Mouse (Mus musculus) cerebellum, postnatal 25 days (tissue): ENCODE data around the gene Rasgef1c.

Source experiments
- DNase-seq, 2 experiments: peaks; one replicate each; pipeline ENCODE4 v3.0.0; 2021; ENCODE audit warnings: mixed read lengths in 2 of 2

The Rasgef1c gene

DNA sequence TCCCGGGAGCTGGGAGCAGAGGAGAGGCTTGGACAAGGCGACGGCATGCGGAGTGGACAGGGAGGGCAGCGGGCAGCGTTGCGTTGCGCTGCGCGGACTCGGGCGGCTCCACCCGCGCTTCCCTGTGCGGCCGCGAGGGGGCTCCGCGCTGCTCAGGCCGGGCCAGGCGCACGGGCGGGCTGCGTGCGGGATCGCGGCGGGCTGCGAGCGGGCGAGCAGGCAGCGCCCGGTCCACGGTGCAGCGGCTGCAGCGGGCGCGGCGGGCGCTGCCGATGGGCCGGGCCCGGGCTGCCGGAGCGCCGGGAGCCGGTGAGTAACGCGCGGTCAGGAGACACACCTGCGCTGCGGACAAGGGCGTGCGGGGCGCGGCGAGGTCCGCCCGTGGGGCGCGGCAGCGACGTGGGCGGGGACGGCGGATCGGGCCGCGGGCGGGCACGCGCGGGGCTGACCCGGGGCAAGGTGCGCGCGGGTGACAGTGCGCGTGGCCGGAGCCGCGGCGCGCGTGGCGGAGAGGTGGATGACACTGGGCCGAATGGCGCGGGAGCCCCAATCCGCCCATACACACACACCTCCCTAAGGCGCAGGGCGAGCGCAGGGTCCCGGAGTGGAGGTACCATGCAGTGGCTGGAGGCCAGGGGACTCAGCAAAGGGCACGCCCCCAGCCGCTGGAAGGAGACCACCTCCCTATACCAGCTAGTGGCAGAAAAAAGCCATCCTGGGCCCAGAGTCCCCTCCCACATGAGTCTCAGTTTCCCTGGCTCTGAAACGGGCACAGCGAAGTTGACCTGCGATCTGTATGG lies at the start of gene Rasgef1c:
TSS of gene Rasgef1c (plus strand) at position 177 of the 800 bp plus-strand sequence.
- peak; percentile 94 to 96 for DNase-seq

DNA sequence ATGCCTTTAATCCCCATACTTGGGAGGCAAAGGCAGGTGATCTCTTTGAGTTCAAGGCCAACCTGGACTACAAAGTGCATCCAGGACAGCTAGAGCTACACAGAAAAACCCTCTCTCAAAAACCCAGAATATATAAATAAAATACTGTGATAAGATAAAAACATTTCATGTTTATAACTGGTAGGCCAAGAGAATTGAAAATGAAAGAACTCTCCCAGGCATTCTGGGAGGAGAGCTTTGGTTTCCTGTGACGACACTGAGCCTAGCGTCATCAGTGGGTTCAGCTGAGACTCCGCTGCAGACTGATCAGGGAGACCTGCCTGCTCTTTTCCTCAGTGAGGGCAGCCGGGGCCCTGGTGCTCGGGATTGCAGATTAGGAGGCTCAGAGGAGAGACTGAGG lies 46.5 kb upstream of the Rasgef1c start:
- no peak for DNase-seq

DNA sequence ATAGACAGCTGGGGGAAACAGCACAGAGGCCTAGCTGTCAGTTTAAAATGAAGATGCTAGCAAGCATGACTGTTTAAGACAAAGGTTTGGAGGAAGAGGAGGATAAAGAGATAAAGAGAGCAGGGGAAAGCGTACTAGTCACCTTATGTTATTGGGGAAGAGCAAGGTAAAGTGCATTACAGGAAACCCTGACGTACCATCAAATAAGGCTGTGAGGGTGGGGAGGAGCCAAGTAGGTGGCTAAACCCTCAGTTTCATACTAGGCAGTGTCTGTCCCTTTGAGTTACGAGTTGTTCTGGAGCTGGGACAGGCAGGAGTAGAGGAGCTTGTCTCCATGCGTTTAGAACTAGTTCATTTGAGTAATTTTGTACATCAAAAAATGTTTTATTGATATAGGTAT lies 40.5 kb upstream of the Rasgef1c start:
- DNase-seq: no peak

DNA sequence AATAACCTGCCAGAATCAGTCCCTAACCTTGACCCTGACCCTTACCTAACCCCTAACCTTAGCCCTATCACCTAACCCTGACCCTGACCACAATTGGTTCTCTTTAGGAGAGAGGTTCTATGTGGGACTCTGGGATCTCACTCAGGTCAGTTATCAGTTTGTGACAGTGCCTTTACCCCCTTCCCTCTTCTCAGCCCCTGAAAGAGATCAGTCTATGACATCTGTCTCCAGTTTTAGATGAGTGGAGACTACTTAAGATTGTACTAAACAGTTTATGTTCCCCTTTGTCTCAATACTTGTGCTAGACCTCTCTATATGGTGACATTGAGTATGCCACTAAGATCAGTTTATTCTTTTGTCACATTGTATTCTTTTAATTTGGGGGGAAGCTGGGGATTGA lies 37.7 kb upstream of the Rasgef1c start:
- no peak for DNase-seq

DNA sequence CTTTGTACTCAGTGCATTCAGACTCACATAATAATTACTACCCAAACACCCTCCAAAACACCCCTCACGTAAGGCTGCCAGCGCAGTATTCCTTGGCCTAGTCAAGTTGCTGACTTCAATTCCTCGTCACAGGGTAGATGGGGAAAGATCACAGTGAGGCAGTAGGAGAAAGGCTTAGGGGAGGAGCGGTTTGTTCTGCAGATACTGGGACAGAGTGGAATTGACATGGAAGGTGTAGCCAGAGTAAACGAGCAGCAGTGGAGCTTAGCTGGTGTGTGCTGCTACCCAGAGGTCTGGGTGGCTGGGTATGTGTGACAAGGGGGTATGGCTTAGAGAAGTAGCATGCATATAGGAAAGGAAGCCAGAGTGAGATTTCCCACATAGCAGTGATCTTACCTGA lies 34.3 kb upstream of the Rasgef1c start:
- no peak for DNase-seq

DNA sequence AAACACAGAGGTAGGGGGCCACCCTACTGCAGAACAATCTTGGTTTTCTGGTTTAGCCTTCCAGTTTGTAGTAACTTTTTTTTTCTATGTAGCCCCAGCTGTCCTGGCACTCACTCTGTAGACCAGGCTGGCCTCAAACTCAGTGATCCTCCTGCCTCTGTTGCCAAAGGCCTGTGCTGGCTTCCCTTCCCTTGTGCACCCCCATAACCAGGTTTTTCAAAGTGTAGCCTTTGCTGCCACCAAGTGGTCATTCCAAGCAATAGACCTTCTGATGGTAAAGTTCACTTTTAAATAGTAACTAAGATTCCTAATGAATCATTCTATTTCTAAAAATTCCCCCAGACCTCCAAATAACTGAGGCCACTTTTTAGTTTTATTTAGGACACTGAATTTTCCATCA lies 31.9 kb upstream of the Rasgef1c start:
- peak; percentile 51 to 71 for DNase-seq

DNA sequence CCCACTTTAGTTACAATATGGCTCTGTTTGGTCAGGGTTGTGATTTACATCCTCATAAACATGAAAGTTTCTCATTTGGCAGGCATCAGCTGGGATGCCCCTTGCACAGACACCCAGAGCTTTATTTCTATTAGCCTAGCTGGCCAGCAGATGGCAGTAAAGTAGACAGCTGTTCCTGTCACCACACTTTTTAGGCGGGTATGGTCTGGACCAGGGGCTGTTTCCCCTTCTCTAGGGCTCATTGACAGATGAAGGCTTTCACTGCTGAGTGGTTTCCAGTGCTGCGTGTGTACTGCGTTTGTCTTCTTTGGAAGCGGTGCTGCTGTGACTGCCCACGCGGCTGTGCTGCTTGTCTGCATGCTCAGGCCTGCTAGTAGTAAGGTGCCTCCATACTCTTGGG lies 29.7 kb upstream of the Rasgef1c start:
- peak; percentile 58 to 72 for DNase-seq

DNA sequence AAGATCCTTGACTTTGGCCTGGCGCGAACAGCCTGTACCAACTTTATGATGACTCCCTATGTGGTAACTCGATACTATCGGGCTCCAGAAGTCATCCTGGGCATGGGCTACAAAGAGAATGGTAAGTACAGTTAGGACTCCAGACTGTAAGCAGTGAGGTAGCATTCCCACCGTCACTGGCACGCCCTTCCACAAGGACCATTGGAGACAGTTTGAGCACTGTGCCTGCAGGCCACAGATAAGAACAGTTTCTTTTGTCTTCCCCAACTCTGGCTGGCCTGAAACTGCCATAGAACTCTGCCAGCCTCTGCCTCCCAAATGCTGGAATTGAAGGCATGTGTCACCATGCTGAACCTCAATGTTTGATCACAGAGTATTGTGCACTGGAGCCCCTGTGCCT lies 28.9 kb upstream of the Rasgef1c start:
- no peak for DNase-seq

DNA sequence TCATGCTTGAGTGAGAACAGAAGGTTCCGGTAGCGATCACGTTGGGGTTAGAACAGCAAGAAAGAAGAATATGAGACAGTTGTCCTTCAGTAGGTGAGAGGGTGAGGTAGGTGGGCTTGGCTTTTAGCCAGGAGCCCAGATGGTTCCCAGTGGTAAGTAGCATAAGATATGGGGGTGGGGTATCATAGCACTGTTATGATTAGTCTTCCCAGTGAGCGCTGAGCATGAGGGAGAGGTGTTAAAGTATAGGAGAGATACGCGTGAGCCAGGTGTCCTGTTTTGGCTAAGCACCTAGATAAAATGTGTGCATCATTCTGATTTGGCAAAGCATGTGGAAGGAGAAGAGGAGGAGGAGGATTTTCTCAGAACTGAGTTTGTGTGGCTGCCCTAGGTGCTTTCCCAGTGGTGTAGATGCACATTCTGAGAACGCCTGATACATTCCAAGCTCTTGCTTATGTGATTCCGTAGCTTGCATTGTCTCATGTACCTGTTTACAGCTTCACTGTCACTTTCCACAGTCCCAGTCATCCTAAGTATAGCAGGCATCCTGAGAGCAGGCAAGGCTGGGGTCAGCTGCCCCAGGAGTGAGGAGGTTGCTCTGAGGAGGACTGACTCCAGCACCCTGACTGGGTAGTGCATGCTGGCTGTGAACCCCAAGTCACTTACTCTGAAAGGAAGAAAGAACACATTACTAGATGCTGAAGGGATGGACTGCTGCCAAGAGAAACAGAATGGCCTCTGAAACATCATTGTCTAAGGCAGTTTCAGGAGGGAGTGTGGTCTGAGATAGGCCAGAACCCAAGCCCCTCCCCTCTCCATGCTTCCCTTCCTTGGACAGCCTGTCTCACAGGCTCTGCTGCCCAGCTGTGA lies 24.5 kb upstream of the Rasgef1c start:
- peak; percentile 66 to 77 for DNase-seq

DNA sequence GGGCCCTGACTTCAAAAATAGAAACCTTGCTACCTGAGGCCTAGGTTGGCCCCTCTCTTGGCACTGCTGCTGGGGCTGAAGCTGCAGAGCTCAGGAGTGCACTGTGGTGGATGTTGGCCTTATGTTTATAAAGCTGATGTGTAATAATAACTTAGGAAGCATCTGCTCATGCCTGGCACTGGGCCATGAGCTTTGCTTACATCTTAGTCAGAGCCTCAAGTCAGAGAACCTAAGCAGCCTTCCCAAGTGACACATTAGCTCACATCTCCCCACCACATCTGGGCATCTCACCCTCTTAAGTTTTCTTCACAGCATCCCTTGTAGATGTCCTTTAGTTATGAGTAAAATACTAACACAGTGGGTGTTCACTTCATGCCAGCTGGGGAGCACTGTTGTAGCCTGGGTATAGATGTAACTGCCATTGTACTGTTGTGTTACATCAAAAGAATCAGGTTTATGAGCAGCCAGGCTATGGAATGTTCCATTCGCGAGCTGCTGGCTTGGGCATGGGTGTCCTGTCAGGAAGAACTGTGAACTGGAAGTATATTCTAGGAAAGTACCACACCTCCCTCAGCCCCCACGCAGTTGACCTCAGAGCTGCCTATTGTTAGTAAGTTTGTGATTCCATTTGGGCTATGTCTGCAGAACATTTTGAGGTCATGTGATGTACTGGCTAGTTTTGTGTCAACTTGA lies 21.5 kb upstream of the Rasgef1c start:
- DNase-seq: peak in 1 of 2 experiments; percentile 26

DNA sequence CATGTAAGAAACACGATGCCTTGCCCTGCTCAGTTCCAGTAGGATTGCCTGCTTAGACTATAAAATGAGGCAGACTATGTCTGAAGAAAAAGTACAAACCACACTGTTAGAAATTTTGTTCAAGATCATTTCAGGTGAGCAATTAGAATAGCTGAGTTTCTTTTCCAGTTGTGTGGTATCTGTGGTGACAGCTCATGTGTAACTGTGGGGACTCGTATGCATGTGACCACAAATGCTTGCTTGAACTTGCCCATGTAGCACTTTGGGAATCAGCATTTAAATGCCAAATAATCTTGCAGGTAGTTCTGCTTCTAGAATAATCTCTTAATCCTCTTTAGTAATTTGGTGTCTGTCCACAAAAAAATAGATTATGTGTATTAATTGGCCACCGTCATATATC lies 18.2 kb upstream of the Rasgef1c start:
- peak in 1 of 2 experiments; percentile 0 for DNase-seq

DNA sequence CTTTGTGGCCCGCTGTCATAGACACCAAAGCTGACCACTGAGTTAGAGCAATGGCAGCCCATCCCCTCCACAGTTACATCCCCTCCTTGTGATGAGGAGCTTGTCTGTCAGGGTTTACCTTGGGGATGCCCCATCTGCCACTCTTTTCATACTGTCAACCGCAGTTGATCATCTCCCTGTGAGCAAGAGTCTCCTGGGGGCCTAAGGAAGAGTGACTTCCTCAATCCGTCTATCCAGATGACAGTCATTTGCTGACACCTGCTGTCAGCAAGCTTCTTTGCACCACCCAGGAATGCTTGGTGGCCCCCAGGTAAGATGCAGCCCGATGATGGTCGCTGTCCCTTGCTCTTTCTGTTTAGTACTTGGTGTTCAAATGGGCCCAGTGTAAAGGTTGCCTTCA lies 13.2 kb upstream of the Rasgef1c start:
- peak in 1 of 2 experiments; percentile 5 for DNase-seq

DNA sequence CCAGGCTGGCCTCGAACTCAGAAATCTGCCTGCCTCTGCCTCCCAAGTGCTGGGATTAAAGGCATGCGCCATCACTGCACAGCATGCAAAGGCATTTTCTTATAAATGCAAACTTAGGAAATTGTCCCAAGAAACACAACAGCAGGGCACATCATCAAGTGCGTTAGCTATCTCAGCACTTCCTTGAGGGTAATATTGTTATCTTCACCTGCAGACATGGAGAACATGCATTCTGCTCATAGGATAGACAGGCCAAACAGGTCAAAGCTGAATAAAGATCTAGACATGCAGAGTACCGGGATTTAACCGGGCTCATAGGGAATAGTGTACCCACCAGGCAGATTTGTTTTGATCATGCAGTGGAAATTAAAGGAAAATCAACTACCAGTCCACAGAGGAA lies 9.6 kb upstream of the Rasgef1c start:
- no peak for DNase-seq

DNA sequence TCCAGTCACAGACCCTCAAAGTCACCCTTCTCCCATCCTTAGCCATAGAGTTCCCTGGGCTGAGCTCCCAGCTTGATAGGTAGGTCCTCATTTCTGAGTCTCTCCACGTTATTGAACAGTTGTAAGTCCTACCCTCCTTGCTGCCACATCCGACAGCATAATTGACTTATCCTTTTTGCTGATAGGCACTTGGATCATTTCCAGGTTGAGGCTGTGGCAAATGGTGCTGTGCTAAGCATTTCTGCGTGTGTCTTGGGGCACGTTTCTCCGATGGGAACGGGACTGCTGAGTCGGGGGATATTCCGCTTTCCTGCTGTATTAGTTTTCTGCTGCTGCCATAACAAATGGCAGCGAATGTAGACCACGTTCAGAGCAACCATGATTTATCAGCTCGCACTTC lies 7.8 kb upstream of the Rasgef1c start:
- DNase-seq: no peak

DNA sequence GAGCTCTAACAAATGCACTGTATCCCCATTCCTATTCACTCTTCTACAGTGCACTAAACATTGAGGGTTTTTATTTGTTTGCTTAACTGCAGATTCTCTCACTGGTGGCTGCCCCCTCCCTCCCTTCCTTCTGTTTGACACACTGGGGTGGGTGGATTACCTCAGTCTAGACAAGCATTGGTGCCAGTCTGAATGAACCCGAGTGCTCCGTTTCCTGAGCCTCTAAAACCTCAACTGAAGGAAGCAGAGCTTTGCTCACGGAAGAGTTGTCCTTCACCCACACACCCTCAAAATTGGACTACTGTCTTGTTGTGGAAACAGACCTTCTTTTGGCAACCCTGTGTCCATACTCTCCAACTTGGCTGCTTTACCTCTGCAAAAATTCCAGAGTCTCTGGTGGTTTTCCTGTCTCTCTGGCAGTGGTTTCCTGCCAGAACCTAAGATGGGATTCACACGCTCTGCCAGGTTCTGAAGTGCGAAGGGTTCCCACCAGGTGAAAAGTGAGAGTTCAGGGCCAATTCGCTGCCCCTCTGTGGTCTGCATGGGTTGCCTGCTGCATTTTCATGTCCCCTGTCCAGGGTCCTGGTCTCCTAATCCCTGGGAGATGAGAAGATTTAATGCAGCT lies 5.6 kb upstream of the Rasgef1c start:
- no peak for DNase-seq

DNA sequence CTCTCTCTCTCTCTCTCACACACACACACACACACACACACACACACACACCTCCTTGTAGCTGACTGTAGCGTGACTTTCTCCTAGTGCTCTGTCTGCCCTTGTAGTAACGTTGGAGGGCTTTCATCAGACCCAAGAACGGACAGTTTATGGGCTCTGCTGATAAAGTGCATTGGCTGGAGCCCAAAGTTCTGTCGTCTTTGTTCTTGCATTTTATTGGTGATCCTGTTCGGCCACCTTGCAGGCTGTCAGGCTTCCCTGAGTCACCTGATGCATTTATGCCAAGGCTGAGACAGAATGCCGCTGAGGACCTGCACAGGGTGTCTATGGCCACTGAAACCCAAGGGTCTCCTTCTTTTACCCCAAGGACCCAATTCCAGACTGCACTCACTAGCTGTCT lies 1.6 kb upstream of the Rasgef1c start:
- DNase-seq: no peak

DNA sequence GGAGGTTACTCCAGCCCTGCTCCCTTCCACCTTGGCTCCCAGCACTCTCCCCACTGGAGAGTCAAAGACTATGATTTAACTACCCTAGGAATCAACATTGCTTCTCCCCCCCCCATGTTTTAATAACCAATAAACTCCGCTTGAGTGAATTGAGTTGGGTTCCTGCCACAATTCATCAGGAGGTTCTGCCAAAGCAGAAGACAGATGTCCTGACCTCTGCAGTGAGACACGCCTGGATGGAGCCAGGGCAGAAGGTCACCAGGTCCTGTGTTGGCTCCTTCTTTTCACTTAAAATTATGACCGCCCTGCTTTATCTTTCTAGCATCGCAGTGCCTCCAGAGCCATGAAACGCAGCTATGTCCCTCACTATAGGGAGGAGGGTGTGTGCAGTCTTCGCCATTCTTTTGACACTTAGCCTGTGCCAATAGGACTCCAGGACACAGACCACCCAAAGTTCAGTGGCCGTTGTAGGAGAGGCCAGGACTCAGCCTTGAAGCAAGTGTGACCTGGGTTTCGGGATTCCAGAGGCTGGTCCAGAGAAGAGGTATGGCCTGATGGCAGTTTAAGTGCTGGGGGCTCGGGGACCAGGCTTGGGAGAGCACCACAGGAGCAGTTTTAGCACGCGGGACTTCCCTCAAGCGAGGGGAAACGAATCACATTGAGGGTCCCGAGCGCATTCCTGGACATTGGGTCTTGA lies 525 bp upstream of the Rasgef1c start:
- DNase-seq: no peak

DNA sequence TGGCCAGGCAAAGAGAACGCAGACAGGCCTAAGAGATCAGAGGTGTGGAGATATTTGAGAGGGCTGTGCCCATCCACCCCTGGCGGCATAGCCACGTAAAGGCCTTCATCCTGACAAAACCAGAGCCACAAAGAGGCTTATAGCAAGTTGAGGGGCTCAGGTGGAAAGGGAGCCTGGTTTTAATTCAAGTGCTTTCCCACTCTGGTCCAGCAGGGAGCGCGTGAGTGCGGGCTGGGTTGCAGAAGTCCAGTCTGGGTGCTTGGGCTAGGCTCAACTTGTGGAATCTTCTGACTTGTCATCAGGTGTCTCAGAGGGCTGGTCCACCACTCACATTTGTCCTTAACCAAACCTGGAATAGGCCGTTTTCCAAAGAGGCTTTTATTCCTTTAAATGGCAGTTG lies 1.7 kb downstream of the Rasgef1c start:
- peak; percentile 87 to 91 for DNase-seq

DNA sequence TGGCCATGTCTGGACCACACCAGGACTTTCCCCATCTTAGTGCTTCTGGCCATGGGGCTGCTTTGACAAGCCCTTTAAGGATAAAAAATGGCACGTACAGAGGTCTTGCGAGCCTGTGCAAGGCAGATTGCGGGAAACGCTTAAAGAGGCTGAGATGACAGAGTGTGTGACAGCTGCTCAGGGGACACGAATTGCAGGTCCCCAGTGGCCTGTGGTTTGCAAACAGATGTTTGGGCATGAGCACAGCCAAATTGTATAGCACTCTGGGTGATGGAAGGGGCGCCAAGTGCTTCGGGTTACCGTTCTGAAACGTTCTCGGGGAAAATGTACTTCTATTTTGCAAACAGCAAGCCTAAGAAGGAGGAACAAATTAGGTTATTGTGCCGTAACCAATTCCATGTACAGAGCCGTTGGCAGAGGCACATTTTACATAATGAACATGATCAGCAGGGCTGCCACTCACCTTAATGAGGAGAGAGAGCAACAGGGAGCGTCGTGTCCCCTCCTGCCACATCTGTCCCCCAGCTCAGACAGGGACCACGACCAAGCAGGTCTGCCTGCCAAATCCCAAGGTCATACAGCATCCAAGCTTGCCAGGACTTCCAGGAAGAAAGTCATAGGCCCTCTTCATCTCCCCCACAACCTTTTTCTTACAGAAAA lies 17.0 kb downstream of the Rasgef1c start:
- no peak for DNase-seq

DNA sequence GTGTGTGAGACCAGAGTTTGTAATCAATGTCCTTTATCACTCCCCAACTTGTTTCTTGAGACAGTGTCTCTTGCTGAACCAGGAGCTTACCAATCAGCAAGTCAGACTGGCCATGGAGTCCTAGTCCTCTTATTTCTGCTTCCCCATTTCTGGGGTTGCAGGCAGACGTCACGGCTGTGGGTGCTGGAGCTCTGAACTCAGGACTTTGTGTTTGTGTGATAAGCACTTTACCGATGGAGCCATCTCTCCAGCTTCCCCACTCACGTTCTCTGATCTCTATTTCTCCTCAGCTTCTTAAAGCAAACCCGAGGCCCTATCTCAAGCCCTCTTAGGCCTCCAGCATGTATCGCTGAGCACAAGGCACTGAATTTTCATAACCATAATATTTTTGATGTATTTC lies 17.7 kb downstream of the Rasgef1c start:
- no peak for DNase-seq

DNA sequence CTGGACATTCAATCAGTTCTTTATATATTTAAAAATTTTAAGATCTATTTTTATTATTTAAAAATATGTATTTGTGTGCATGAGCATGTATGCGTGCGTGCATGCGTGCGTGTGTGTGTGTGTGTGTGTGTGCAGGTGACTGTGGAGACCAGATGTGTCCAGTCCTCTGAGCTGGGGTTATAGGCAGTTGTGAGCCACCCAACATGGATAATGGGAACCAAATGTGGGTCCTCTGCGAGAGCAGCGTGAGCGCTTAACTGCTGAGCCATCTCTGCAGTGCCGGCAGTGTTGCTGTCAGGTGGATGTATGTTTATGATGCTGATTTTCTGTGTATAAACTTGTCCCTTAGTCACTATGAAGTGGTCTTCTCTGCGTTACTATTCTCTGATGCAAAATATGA lies 21.9 kb downstream of the Rasgef1c start:
- DNase-seq: no peak

DNA sequence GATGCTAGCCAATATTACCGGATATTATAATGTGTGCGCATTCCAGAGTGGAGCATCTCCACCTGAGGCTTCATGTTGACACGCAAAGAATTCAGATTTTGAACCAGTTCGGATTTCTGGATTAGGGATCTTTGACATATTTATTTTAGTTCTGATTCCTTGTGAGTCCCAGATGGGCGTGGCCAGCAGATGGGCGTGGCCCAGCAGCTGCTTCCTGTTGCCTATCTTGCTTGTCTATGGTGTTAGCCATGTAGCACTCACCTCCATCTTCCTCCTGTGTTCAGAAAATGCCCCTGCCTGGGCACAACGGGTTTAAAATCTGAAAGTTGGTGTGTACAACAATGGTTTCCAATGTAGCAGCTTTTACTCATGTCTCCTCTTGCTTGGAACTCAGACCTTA lies 24.5 kb downstream of the Rasgef1c start:
- DNase-seq: no peak
